Mouse (Mus musculus) lung, postnatal 25 days (tissue): Measurements from ENCODE around the gene Mnt.

ENCODE experiments used
- DNase-seq: peaks from one replicate; pipeline ENCODE4 v3.0.0; 2022; ENCODE audit warnings: low spot score

Gene Mnt

GRCm38 (mm10) chr11:74847919-74848521 is 17.3 kb downstream of the Mnt start:
- DNase-seq: peak; percentile 81

GRCm38 (mm10) chr11:74850998-74851661 is 20.4 kb downstream of the Mnt start:
- DNase-seq: no peak

GRCm38 (mm10) chr11:74857756-74858155 is 27.0 kb downstream of the Mnt start:
- DNase-seq: no peak

- DNase-seq: no peak
Measured at GRCm38 (mm10) chr11:74862129-74862528, 31.4 kb downstream of the Mnt start.

GRCm38 (mm10) chr11:74863471-74863870 is 32.8 kb downstream of the Mnt start:
- peak; percentile 37 for DNase-seq

GRCm38 (mm10) chr11:74864421-74864820 is 33.7 kb downstream of the Mnt start:
- no peak for DNase-seq

- DNase-seq: no peak
Measured at GRCm38 (mm10) chr11:74865252-74865651, 34.5 kb downstream of the Mnt start.

- DNase-seq: peak; percentile 75
Measured at GRCm38 (mm10) chr11:74866640-74867039, 35.9 kb downstream of the Mnt start.

- DNase-seq: peak; percentile 35
Measured at GRCm38 (mm10) chr11:74867181-74867580, 36.5 kb downstream of the Mnt start.

- no peak for DNase-seq
Measured at GRCm38 (mm10) chr11:74868046-74868760, 37.5 kb downstream of the Mnt start.

- DNase-seq: no peak
Measured at GRCm38 (mm10) chr11:74869603-74870002, 38.9 kb downstream of the Mnt start.

GRCm38 (mm10) chr11:74870544-74870943 is 39.8 kb downstream of the Mnt start:
- DNase-seq: peak; percentile 66

GRCm38 (mm10) chr11:74870991-74871622 is 40.4 kb downstream of the Mnt start:
- peak; percentile 35 for DNase-seq

GRCm38 (mm10) chr11:74874630-74875029 is 43.9 kb downstream of the Mnt start:
- DNase-seq: no peak

GRCm38 (mm10) chr11:74876801-74877200 is 46.1 kb downstream of the Mnt start:
- DNase-seq: peak; percentile 61

GRCm38 (mm10) chr11:74880999-74881398 is 50.3 kb downstream of the Mnt start:
- DNase-seq: no peak

- DNase-seq: no peak
Measured at GRCm38 (mm10) chr11:74881979-74882378, 51.3 kb downstream of the Mnt start.

- no peak for DNase-seq
Measured at GRCm38 (mm10) chr11:74883098-74883497, 52.4 kb downstream of the Mnt start.

- DNase-seq: peak; percentile 12
Measured at GRCm38 (mm10) chr11:74894619-74895018, 63.9 kb downstream of the Mnt start.
